In genomic region chr7:67644291-67644690, GRCm38 (mm10) we compare ENCODE assay signal across 8 mouse cellular contexts. TPM values are rescaled to one million over a fixed set of nuclear protein-coding genes. Genes with fewer than 3 reads are reported as not detected.
DNase-seq lines count a peak whose midpoint lies in the region; ATAC-seq and TF ChIP-seq lines count a peak whose summit lies in the region.

No protein-coding gene starts in this region.

- no peaks in the 10 kb centered on the region for H3K36me3 ChIP-seq in lung, embryonic 14.5 days (ENCODE audit: insufficient read depth)
- H3K36me3 ChIP-seq in embryonic facial prominence, embryonic 10.5 days (replicated peaks) = no peaks in the 10 kb centered on the region; the same call in 1 of the 2 replicates
- H3K36me3 ChIP-seq in intestine, embryonic 14.5 days (ENCODE audit: control insufficient read depth, insufficient read depth, low read length) = no peaks in the 10 kb centered on the region; the same call in 1 of the 2 replicates
- no peaks in the 10 kb centered on the region for H3K36me3 ChIP-seq in neural tube, embryonic 14.5 days (ENCODE audit: control insufficient read depth, insufficient read depth, low read length)

- intact Hi-C loops in left cerebral cortex, postnatal 36 days (cut with DNase I) = no loop called here

- WGBS in lung, embryonic 14.5 days = 36% methylated on average over 8 of the region's 8 CpGs
- 46% methylated on average over 8 of the region's 8 CpGs for WGBS in embryonic facial prominence, embryonic 10.5 days
- WGBS in intestine, embryonic 14.5 days = 40% methylated on average over 8 of the region's 8 CpGs
- WGBS in neural tube, embryonic 14.5 days = 44% methylated on average over 8 of the region's 8 CpGs

- DNase-seq in lung, embryonic 14.5 days = no peak
- no peak for DNase-seq in lung, postnatal 25 days (ENCODE audit: low spot score)
- DNase-seq in embryonic facial prominence, embryonic 10.5 days (ENCODE audit: low spot score) = no peak
- DNase-seq in intestine, embryonic 14.5 days (ENCODE audit: low spot score) = no peak
- DNase-seq in ovary, postnatal 14 days (ENCODE audit: low spot score) = no peak
- DNase-seq in left cerebral cortex, postnatal 36 days (ENCODE audit: low spot score in 2 of 2) = no peak
- no peak for DNase-seq in natural killer cell, adult 2 months (ENCODE audit: low spot score in 2 of 2)

- no peaks in the 10 kb centered on the region for H3K27me3 ChIP-seq in lung, embryonic 14.5 days (ENCODE audit: insufficient read depth, low read length)
- H3K27me3 ChIP-seq in embryonic facial prominence, embryonic 10.5 days (replicated peaks; ENCODE audit: low read depth, poor library complexity, severe bottlenecking) = no peaks in the 10 kb centered on the region
- H3K27me3 ChIP-seq in intestine, embryonic 14.5 days (replicated peaks; ENCODE audit: control insufficient read depth, insufficient read depth, low read length) = no peaks in the 10 kb centered on the region
- H3K27me3 ChIP-seq in neural tube, embryonic 14.5 days (ENCODE audit: control insufficient read depth, insufficient read depth, low read length) = no peaks in the 10 kb centered on the region

- peak overlapping the region; percentile 71 for H3K9ac ChIP-seq in lung, embryonic 14.5 days
- peak overlapping the region; percentile 60 for H3K9ac ChIP-seq in intestine, embryonic 14.5 days (ENCODE audit: low read length)
- peak overlapping the region; percentile 86 for H3K9ac ChIP-seq in neural tube, embryonic 14.5 days (replicated peaks; ENCODE audit: low read depth, low read length)

- peak overlapping the region; percentile 70 for H3K4me2 ChIP-seq in lung, embryonic 14.5 days
- H3K4me2 ChIP-seq in intestine, embryonic 14.5 days (ENCODE audit: low read length) = peak overlapping the region; percentile 56
- peak overlapping the region; percentile 58 for H3K4me2 ChIP-seq in neural tube, embryonic 14.5 days (ENCODE audit: low read depth, low read length)

- no peak for ATAC-seq in lung, embryonic 14.5 days (ENCODE audit: insufficient read depth)
- ATAC-seq in intestine, embryonic 14.5 days (replicated peaks; ENCODE audit: low FRiP score, low TSS enrichment, low read depth) = no peak
- ATAC-seq in neural tube, embryonic 14.5 days (ENCODE audit: low read depth) = no peak

- H3K27ac ChIP-seq in lung, embryonic 14.5 days (ENCODE audit: low read depth) = no peak overlapping the region
- H3K27ac ChIP-seq in embryonic facial prominence, embryonic 10.5 days (replicated peaks) = no peak overlapping the region
- H3K27ac ChIP-seq in intestine, embryonic 14.5 days (ENCODE audit: low read depth) = no peak overlapping the region
- H3K27ac ChIP-seq in neural tube, embryonic 14.5 days (ENCODE audit: low read depth, low read length) = no peak overlapping the region

- H3K4me1 ChIP-seq in lung, embryonic 14.5 days (ENCODE audit: insufficient read depth) = 0 out of 2 replicates have a peak, but pooled peaks cover 9% of the 10 kb centered on the region
- peaks cover 35% of the 10 kb centered on the region for H3K4me1 ChIP-seq in embryonic facial prominence, embryonic 10.5 days
- peaks cover 15% of the 10 kb centered on the region for H3K4me1 ChIP-seq in intestine, embryonic 14.5 days (replicated peaks; ENCODE audit: control insufficient read depth, insufficient read depth, low read length)
- H3K4me1 ChIP-seq in neural tube, embryonic 14.5 days (ENCODE audit: control insufficient read depth, insufficient read depth, low read length) = peaks cover 12% of the 10 kb centered on the region; the same call in 1 of the 2 replicates

- H3K4me3 ChIP-seq in lung, embryonic 14.5 days (ENCODE audit: low read depth, low read length) = peak overlapping the region; percentile 61
- H3K4me3 ChIP-seq in embryonic facial prominence, embryonic 10.5 days = peak overlapping the region; percentile 73
- peak overlapping the region; percentile 97 for H3K4me3 ChIP-seq in intestine, embryonic 14.5 days (ENCODE audit: low read depth, low read length)
- peak overlapping the region; percentile 75 for H3K4me3 ChIP-seq in neural tube, embryonic 14.5 days (ENCODE audit: low read depth, low read length)

- no peak for TF ChIP-seq CTCF in lung, embryonic 14.5 days (IDR thresholded peaks at IDR 0.05; ENCODE audit: low read depth)

- no peaks in the 10 kb centered on the region for H3K9me3 ChIP-seq in lung, embryonic 14.5 days (ENCODE audit: low read depth, low read length)
- no peaks in the 10 kb centered on the region for H3K9me3 ChIP-seq in embryonic facial prominence, embryonic 10.5 days
- no peaks in the 10 kb centered on the region for H3K9me3 ChIP-seq in intestine, embryonic 14.5 days (ENCODE audit: control insufficient read depth, low read length)
- H3K9me3 ChIP-seq in neural tube, embryonic 14.5 days (ENCODE audit: control insufficient read depth, low read length) = no peaks in the 10 kb centered on the region

RNA-seq across cellular contexts. Expression of gene Lrrc28, which starts 0.8 kb away (rescaled TPM):
- 16.2 and 16.6 TPM in 2 replicates for polyA plus RNA-seq in lung, embryonic 14.5 days (2014; fragmentation: Nextera tagmentation; extraction: Ambion mirVana)
- polyA plus RNA-seq in embryonic facial prominence, embryonic 10.5 days (2016; fragmentation: Nextera tagmentation; extraction: Ambion mirVana) = 18.0 and 21.5 TPM in 2 replicates
- 12.4 and 14.1 TPM in 2 replicates for polyA plus RNA-seq in intestine, embryonic 14.5 days (2014; fragmentation: Nextera tagmentation; extraction: Ambion mirVana)
- 29.1 and 41.1 TPM in 2 replicates for polyA plus RNA-seq in neural tube, embryonic 14.5 days (2014; fragmentation: Nextera tagmentation; extraction: Ambion mirVana)
- total RNA-seq in left cerebral cortex, postnatal 36 days (2021) = 10 to 100 TPM; 30.5 to 36.8 TPM

RNA-seq across cellular contexts. Expression of gene Ttc23, which starts 2.9 kb away (rescaled TPM):
- 33.5 and 35.7 TPM in 2 replicates for polyA plus RNA-seq in lung, embryonic 14.5 days (2014; fragmentation: Nextera tagmentation; extraction: Ambion mirVana)
- 45.5 and 47.3 TPM in 2 replicates for polyA plus RNA-seq in embryonic facial prominence, embryonic 10.5 days (2016; fragmentation: Nextera tagmentation; extraction: Ambion mirVana)
- polyA plus RNA-seq in intestine, embryonic 14.5 days (2014; fragmentation: Nextera tagmentation; extraction: Ambion mirVana) = 27.5 and 30.8 TPM in 2 replicates
- 5.4 and 10.9 TPM in 2 replicates for polyA plus RNA-seq in neural tube, embryonic 14.5 days (2014; fragmentation: Nextera tagmentation; extraction: Ambion mirVana)
- 1 to 10 TPM; 5.8 to 7.0 TPM for total RNA-seq in left cerebral cortex, postnatal 36 days (2021)
